ENCODE assay signal across 20 mouse cellular contexts in genomic region chr7:16254195-16254594, GRCm38 (mm10). TPM values are rescaled to one million over a fixed set of nuclear protein-coding genes. Genes with fewer than 3 reads are reported as not detected.
DNase-seq lines count a peak whose midpoint lies in the region; ATAC-seq and TF ChIP-seq lines count a peak whose summit lies in the region.
"Had no signal": no experiment of that assay in that cellular context is flagged by ENCODE, and none has a peak within 500 bp of the region (broad histone marks: within the 10 kb centered on the region; RNA-seq: fewer than 3 reads in every experiment).

No protein-coding gene starts in this region.

- no peaks in the 10 kb centered on the region for H3K79me2 ChIP-seq in liver, adult 2 months (ENCODE audit: control insufficient read depth, insufficient read depth, low read length)

- no peaks in the 10 kb centered on the region for H3K36me3 ChIP-seq in liver, adult 2 months (ENCODE audit: control insufficient read depth, insufficient read depth, low read length)
- H3K36me3 ChIP-seq in liver, embryonic 11.5 days (ENCODE audit: control insufficient read depth, insufficient read depth, low read length), result no peaks in the 10 kb centered on the region
- no peaks in the 10 kb centered on the region for H3K36me3 ChIP-seq in stomach, postnatal 0 days (ENCODE audit: control insufficient read depth, insufficient read depth, low read length)
- H3K36me3 ChIP-seq: embryonic facial prominence, embryonic 15.5 days; heart, embryonic 12.5 days; lung, embryonic 15.5 days; midbrain, embryonic 15.5 days had no signal

- DNase-seq in adrenal gland, adult 2 months, result peak; percentile 66
- DNase-seq in adrenal gland, adult 8-10 months, result no peak
- peak; percentile 51 for DNase-seq in liver, adult 2 months (ENCODE audit: extremely low read depth, low read depth, low spot score)
- DNase-seq in liver, embryonic 11.5 days (ENCODE audit: low spot score), result no peak
- no peak for DNase-seq in stomach, postnatal 0 days (ENCODE audit: low spot score)
- DNase-seq in cerebellum, postnatal 36 days, result no peak
- DNase-seq: B cell, adult 2 months; gastrocnemius, postnatal 25 days; heart, postnatal 36 days; kidney, postnatal 10 days; spleen, adult 18-20 months; thymus, adult 2 months had no signal

- H3K4me2 ChIP-seq in liver, embryonic 11.5 days, result no peak overlapping the region
- H3K4me2 ChIP-seq in stomach, postnatal 0 days (replicated peaks; ENCODE audit: low read depth), result no peak overlapping the region
- H3K4me2 ChIP-seq: embryonic facial prominence, embryonic 15.5 days; heart, embryonic 12.5 days; lung, embryonic 15.5 days; midbrain, embryonic 15.5 days had no signal

- ATAC-seq in liver, embryonic 11.5 days (replicated peaks; ENCODE audit: low FRiP score), result no peak
- ATAC-seq in monocyte, adult 5-6 weeks (replicated peaks; ENCODE audit: insufficient number of reproducible peaks, low FRiP score, low TSS enrichment, poor library complexity, severe bottlenecking), result peak; percentile 67
- no peak for ATAC-seq in stomach, postnatal 0 days (ENCODE audit: low FRiP score, low TSS enrichment)
- ATAC-seq: hindbrain, embryonic 16.5 days; intestine, postnatal 0 days; midbrain, embryonic 15.5 days had no signal

- WGBS in liver, adult 2 months, result 56% methylated on average over 4 of the region's 4 CpGs
- WGBS in liver, embryonic 11.5 days, result 27% methylated on average over 4 of the region's 4 CpGs
- 41% methylated on average over 4 of the region's 4 CpGs for WGBS in stomach, postnatal 0 days

- no peak for TF ChIP-seq EP300 in stomach, postnatal 0 days (optimal IDR thresholded peaks at IDR 0.05)

- no peak for TF ChIP-seq POLR2A in liver, adult 2 months (IDR thresholded peaks at IDR 0.05; ENCODE audit: extremely low read depth, insufficient read depth, low read length)

- peak overlapping the region; percentile 5; the same call in 1 of the 2 replicates for H3K27ac ChIP-seq in liver, adult 2 months (replicated peaks; ENCODE audit: insufficient read depth, low read depth, low read length)
- H3K27ac ChIP-seq in liver, embryonic 11.5 days (ENCODE audit: low read depth, low read length), result no peak overlapping the region
- H3K27ac ChIP-seq in brown adipose tissue, adult 24 weeks (replicated peaks; ENCODE audit: low read depth, low read length), result peak overlapping the region; percentile 63
- no peak overlapping the region for H3K27ac ChIP-seq in stomach, postnatal 0 days (replicated peaks)
- H3K27ac ChIP-seq: embryonic facial prominence, embryonic 15.5 days; lung, embryonic 15.5 days; midbrain, embryonic 15.5 days had no signal

- no peak overlapping the region for H3K4me3 ChIP-seq in liver, adult 2 months (ENCODE audit: insufficient read depth, low read depth, low read length)
- no peak overlapping the region for H3K4me3 ChIP-seq in liver, embryonic 11.5 days (ENCODE audit: low read depth, low read length)
- no peak overlapping the region for H3K4me3 ChIP-seq in brown adipose tissue, adult 24 weeks (ENCODE audit: insufficient read depth, low read depth, low read length)
- no peak overlapping the region for H3K4me3 ChIP-seq in stomach, postnatal 0 days (ENCODE audit: low read depth, low read length)
- H3K4me3 ChIP-seq: embryonic facial prominence, embryonic 15.5 days; heart, embryonic 12.5 days; lung, embryonic 15.5 days; midbrain, embryonic 15.5 days had no signal

- H3K9me3 ChIP-seq in liver, embryonic 11.5 days (ENCODE audit: control insufficient read depth, low read length), result no peaks in the 10 kb centered on the region
- no peaks in the 10 kb centered on the region for H3K9me3 ChIP-seq in stomach, postnatal 0 days (ENCODE audit: control insufficient read depth, low read length)
- H3K9me3 ChIP-seq: embryonic facial prominence, embryonic 15.5 days; heart, embryonic 12.5 days; lung, embryonic 15.5 days; midbrain, embryonic 15.5 days had no signal

- no peaks in the 10 kb centered on the region for H3K27me3 ChIP-seq in liver, adult 2 months (ENCODE audit: control insufficient read depth, insufficient read depth, low read length)
- H3K27me3 ChIP-seq in liver, embryonic 11.5 days (replicated peaks; ENCODE audit: control insufficient read depth, insufficient read depth, low read length), result no peaks in the 10 kb centered on the region
- no peaks in the 10 kb centered on the region for H3K27me3 ChIP-seq in stomach, postnatal 0 days (ENCODE audit: control insufficient read depth, insufficient read depth, low read length)
- H3K27me3 ChIP-seq: embryonic facial prominence, embryonic 15.5 days; heart, embryonic 12.5 days; lung, embryonic 15.5 days; midbrain, embryonic 15.5 days had no signal

- no peak for TF ChIP-seq CTCF in liver, adult 2 months (IDR thresholded peaks at IDR 0.05; ENCODE audit: low read depth, low read length)
- no peak for TF ChIP-seq CTCF in stomach, postnatal 0 days (IDR thresholded peaks at IDR 0.05; ENCODE audit: low read depth)

- 0 out of 2 replicates have a peak, but pooled peaks cover 3% of the 10 kb centered on the region for H3K4me1 ChIP-seq in liver, adult 2 months (ENCODE audit: control insufficient read depth, insufficient read depth, low read length)
- no peaks in the 10 kb centered on the region for H3K4me1 ChIP-seq in liver, embryonic 11.5 days (replicated peaks; ENCODE audit: control insufficient read depth, insufficient read depth, low read length)
- H3K4me1 ChIP-seq in brown adipose tissue, adult 24 weeks (ENCODE audit: control insufficient read depth, insufficient read depth, insufficient read length, low read length), result no peaks in the 10 kb centered on the region
- no peaks in the 10 kb centered on the region for H3K4me1 ChIP-seq in stomach, postnatal 0 days (replicated peaks; ENCODE audit: control insufficient read depth, insufficient read depth)
- H3K4me1 ChIP-seq: embryonic facial prominence, embryonic 15.5 days; heart, embryonic 12.5 days; lung, embryonic 15.5 days; midbrain, embryonic 15.5 days had no signal

- no peak overlapping the region for H3K9ac ChIP-seq in liver, adult 2 months (ENCODE audit: low read depth, low read length)
- H3K9ac ChIP-seq in liver, embryonic 11.5 days (ENCODE audit: low read depth, low read length), result no peak overlapping the region
- no peak overlapping the region for H3K9ac ChIP-seq in stomach, postnatal 0 days (ENCODE audit: low read length)
- H3K9ac ChIP-seq: embryonic facial prominence, embryonic 15.5 days; heart, embryonic 12.5 days; lung, embryonic 15.5 days; midbrain, embryonic 15.5 days had no signal

RNA-seq across cellular contexts. Expression of gene C5ar1, which starts 5.1 kb away (rescaled TPM):
- 10 to 100 TPM in 1 of 2 experiments, 1 to 10 TPM in 1; 5.7 to 10.4 TPM for total RNA-seq in adrenal gland, adult 2 months (2021)
- polyA plus RNA-seq in adrenal gland, adult 2 months (2012; rRNA removed), result 7.1 and 9.0 TPM in 2 replicates
- 1 to 10 TPM; 5.4 to 9.8 (median 8.4) TPM for total RNA-seq in adrenal gland, adult 8-10 months (2022)
- total RNA-seq in liver, adult 2 months (2014; rRNA removed), result 0.46 and 0.47 TPM in 2 replicates
- polyA plus RNA-seq in liver, adult 2 months (2012; rRNA removed), result 0.88 and 1.3 TPM in 2 replicates
- 2.8 and 3.4 TPM in 2 replicates for polyA plus RNA-seq in liver, embryonic 11.5 days (2014; fragmentation: Nextera tagmentation; extraction: Ambion mirVana)
- 3.6 and 5.2 TPM in 2 replicates for polyA plus RNA-seq in brown adipose tissue, adult 24 weeks (2012; ENCODE audit: insufficient read depth, insufficient read length, missing spikeins)
- 11.2 to 17.0 TPM (median 13.7 TPM) in 3 replicates for total RNA-seq in monocyte, adult 5-6 weeks (2017)
- polyA plus RNA-seq in stomach, postnatal 0 days (2015; fragmentation: Nextera tagmentation; extraction: Ambion mirVana), result 1.9 and 2.0 TPM in 2 replicates

RNA-seq across cellular contexts. Expression of gene C5ar2, which starts 10.2 kb away (rescaled TPM):
- under 1 TPM; 0.52 to 0.59 TPM for total RNA-seq in adrenal gland, adult 2 months (2021)
- polyA plus RNA-seq in adrenal gland, adult 2 months (2012; rRNA removed), result 0.43 and 0.71 TPM in 2 replicates
- 1 to 10 TPM in 1 of 4 experiments, under 1 TPM in 3; 0.41 to 1.0 (median 0.75) TPM for total RNA-seq in adrenal gland, adult 8-10 months (2022)
- 0.83 and 1.1 TPM in 2 replicates for total RNA-seq in liver, adult 2 months (2014; rRNA removed)
- polyA plus RNA-seq in liver, adult 2 months (2012; rRNA removed), result 0.92 and 1.4 TPM in 2 replicates
- polyA plus RNA-seq in liver, embryonic 11.5 days (2014; fragmentation: Nextera tagmentation; extraction: Ambion mirVana), result 1.3 and 1.8 TPM in 2 replicates
- polyA plus RNA-seq in brown adipose tissue, adult 24 weeks (2012; ENCODE audit: insufficient read depth, insufficient read length, missing spikeins), result 0.40 and 0.46 TPM in 2 replicates
- 2.9 to 8.0 TPM (median 7.0 TPM) in 3 replicates for total RNA-seq in monocyte, adult 5-6 weeks (2017)
- 0.24 TPM in 2 replicates for polyA plus RNA-seq in stomach, postnatal 0 days (2015; fragmentation: Nextera tagmentation; extraction: Ambion mirVana)
- polyA plus RNA-seq: midbrain, embryonic 15.5 days had no signal

RNA-seq across cellular contexts. Expression of gene Inafm1, which starts 19.2 kb away (rescaled TPM):
- total RNA-seq in adrenal gland, adult 2 months (2021), result 10 to 100 TPM; 13.3 to 22.9 TPM
- polyA plus RNA-seq in adrenal gland, adult 2 months (2012; rRNA removed), result 160 and 217 TPM in 2 replicates
- total RNA-seq in adrenal gland, adult 8-10 months (2022), result 10 to 100 TPM; 21.9 to 37.5 (median 28.8) TPM
- 1.9 and 2.8 TPM in 2 replicates for total RNA-seq in liver, adult 2 months (2014; rRNA removed)
- polyA plus RNA-seq in liver, adult 2 months (2012; rRNA removed), result 8.0 and 8.8 TPM in 2 replicates
- polyA plus RNA-seq in liver, embryonic 11.5 days (2014; fragmentation: Nextera tagmentation; extraction: Ambion mirVana), result 9.3 and 10.6 TPM in 2 replicates
- polyA plus RNA-seq in brown adipose tissue, adult 24 weeks (2012; ENCODE audit: insufficient read depth, insufficient read length, missing spikeins), result 16.0 and 17.2 TPM in 2 replicates
- total RNA-seq in monocyte, adult 5-6 weeks (2017), result 9.4 to 16.4 TPM (median 12.3 TPM) in 3 replicates
- 28.0 and 29.1 TPM in 2 replicates for polyA plus RNA-seq in stomach, postnatal 0 days (2015; fragmentation: Nextera tagmentation; extraction: Ambion mirVana)

RNA-seq across cellular contexts. Expression of gene Dhx34, which starts 32.4 kb away (rescaled TPM):
- total RNA-seq in adrenal gland, adult 2 months (2021), result 10 to 100 TPM; 10.3 to 12.6 TPM
- 37.1 and 44.3 TPM in 2 replicates for polyA plus RNA-seq in adrenal gland, adult 2 months (2012; rRNA removed)
- 10 to 100 TPM; 13.7 to 20.3 (median 16.9) TPM for total RNA-seq in adrenal gland, adult 8-10 months (2022)
- 4.3 and 5.0 TPM in 2 replicates for total RNA-seq in liver, adult 2 months (2014; rRNA removed)
- 10.5 and 12.5 TPM in 2 replicates for polyA plus RNA-seq in liver, adult 2 months (2012; rRNA removed)
- 13.8 and 14.4 TPM in 2 replicates for polyA plus RNA-seq in liver, embryonic 11.5 days (2014; fragmentation: Nextera tagmentation; extraction: Ambion mirVana)
- polyA plus RNA-seq in brown adipose tissue, adult 24 weeks (2012; ENCODE audit: insufficient read depth, insufficient read length, missing spikeins), result 7.3 and 8.3 TPM in 2 replicates
- 7.7 to 12.4 TPM (median 10.4 TPM) in 3 replicates for total RNA-seq in monocyte, adult 5-6 weeks (2017)
- polyA plus RNA-seq in stomach, postnatal 0 days (2015; fragmentation: Nextera tagmentation; extraction: Ambion mirVana), result 6.9 and 7.9 TPM in 2 replicates

RNA-seq across cellular contexts. Expression of gene Ccdc9, which starts 32.4 kb away (rescaled TPM):
- 10 to 100 TPM; 53.9 to 61.2 TPM for total RNA-seq in adrenal gland, adult 2 months (2021)
- polyA plus RNA-seq in adrenal gland, adult 2 months (2012; rRNA removed), result 17.4 and 19.8 TPM in 2 replicates
- 100 to 1,000 TPM in 1 of 4 experiments, 10 to 100 TPM in 3; 48.7 to 119 (median 89.2) TPM for total RNA-seq in adrenal gland, adult 8-10 months (2022)
- total RNA-seq in liver, adult 2 months (2014; rRNA removed), result 14.4 and 20.7 TPM in 2 replicates
- 10.7 and 16.2 TPM in 2 replicates for polyA plus RNA-seq in liver, adult 2 months (2012; rRNA removed)
- polyA plus RNA-seq in liver, embryonic 11.5 days (2014; fragmentation: Nextera tagmentation; extraction: Ambion mirVana), result 21.7 and 25.3 TPM in 2 replicates
- 26.4 and 28.6 TPM in 2 replicates for polyA plus RNA-seq in brown adipose tissue, adult 24 weeks (2012; ENCODE audit: insufficient read depth, insufficient read length, missing spikeins)
- total RNA-seq in monocyte, adult 5-6 weeks (2017), result 231 to 284 TPM (median 256 TPM) in 3 replicates
- 11.5 and 13.0 TPM in 2 replicates for polyA plus RNA-seq in stomach, postnatal 0 days (2015; fragmentation: Nextera tagmentation; extraction: Ambion mirVana)

Comparison
In these comparisons a context has a peak if more than half of its experiments do, and no peak if none do; other contexts are left out.
1. DNase-seq: peak in adrenal gland, adult 2 months (single experiment) and liver, adult 2 months (single experiment); none in adrenal gland, adult 8-10 months (single experiment), liver, embryonic 11.5 days (single experiment), stomach, postnatal 0 days (single experiment) and cerebellum, postnatal 36 days (0 of 2).
2. H3K27ac ChIP-seq: peak in liver, adult 2 months (single experiment) and brown adipose tissue, adult 24 weeks (single experiment); none in liver, embryonic 11.5 days (single experiment) and stomach, postnatal 0 days (single experiment).